Mouse (Mus musculus): ENCODE data around the gene Blmh.
"Not testable (repeated sequence)": the region's sequence is repeated elsewhere in the genome, so short reads cannot be mapped to it uniquely, and the experiment has no call there.

The Blmh gene

DNA sequence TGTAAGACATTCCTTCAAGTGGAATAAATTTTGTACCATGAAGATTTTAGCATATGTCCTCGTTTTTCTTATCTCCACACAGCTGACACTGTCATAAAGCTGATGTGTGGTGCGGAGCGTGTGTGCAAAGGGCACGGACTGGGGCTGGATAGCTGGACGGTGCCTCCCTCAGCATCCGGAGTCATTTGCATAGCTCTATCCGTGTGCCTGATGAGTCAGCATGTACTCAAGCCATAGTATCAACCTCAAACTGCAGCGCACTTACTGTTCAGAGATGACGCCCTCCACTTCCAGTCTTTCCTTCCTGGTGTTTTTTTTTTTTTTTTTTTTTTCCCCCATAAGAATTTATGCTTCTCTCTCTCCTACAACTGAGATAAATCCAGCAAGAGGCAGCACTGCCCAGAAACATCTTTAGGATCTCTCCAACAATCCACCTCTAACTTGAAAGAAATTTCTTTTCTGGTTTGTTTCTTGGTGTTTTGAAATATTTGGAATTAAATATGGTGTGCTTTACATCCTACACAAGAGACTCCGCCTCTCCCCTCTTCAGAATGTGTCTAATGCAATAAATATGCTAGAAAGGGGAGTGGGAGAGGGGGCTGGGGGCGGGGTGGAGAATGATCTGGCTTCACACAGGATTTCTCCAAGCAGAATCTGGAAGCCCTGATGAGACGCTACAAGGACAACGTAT lies 7.9 kb upstream of the Blmh start:
- in situ Hi-C loops (cut with MboI, MseI) = no loop called here

DNA sequence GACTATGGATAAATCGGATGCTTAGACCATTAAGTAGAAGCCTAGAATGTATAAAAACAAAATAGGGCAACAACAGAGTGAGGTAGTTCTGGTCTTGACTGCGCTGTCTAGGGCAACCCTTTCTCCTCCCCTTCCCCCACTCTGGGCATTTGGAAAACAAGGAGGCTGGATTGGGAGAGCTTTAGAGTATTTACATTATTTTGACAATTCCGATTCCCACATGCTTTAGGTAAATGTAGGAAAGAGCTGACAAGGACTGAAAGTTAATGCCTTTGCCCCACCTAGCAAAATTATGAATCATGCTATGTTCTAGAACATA lies 7.4 kb upstream of the Blmh start:
- in situ Hi-C loops (cut with MboI, MseI) = no loop called here

DNA sequence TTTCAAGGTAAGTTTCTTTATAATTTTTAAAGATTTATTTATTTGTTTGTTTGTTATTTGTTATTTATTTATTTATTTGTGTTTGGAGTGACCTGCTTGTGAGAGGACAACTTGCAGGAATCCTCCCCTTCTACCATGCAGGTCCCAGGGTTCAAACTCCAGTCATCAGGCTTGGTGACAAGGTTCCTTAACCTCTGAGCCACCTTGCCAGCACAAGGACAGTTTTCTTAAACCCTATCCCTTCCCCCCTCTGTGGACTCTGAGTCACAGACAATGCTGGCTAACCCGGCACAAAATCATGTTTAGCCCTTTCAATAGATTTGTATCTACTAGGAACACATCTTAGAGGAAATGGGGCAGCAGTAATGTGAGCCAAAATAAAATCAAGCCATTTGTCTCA lies 4.0 kb upstream of the Blmh start:
- in situ Hi-C loops (cut with MboI, MseI) = no loop called here

DNA sequence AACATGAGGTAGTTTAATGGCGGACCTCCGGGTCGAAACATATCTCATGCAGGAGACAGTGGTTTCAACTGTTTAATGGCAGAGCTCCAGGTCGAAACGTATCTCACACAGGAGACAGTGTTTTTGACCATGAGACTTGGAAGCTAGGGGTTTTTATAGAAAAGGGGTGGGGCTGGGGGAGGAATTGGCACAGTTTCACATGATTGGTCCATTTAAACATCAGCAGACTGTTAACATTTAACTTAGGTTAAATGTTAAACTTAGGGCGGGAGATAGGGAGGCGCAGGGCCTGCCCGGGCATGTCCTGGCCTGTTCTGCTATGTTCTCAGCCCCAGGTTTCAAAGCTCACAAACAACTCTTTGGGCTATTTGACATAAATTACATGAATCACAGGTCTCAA lies 4.0 kb downstream of the Blmh start:
- in situ Hi-C loops (cut with MboI, MseI) = not testable (repeated sequence)

DNA sequence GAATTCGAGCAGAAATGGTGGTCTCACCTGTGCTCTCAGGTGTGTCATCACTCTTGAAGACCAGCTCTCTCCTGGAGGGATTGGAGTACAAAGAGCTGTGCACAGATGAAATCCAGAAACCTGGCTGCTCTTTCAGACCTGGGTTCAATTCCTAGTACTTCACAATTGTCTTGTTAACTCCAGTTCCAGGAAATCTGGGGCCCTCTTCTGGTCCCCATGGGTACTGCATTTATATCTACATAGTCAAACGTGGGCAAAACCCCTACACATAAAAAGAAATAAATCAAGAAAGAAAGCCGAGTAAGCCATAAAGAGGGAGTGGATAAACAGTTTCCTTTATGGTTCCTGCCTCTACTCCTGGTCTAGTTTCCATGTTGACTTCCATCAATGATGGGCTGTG lies 8.6 kb downstream of the Blmh start:
- in situ Hi-C loops (cut with MboI, MseI) = loop anchor here (10.0 kb wide), 2 partner anchors 992 to 1898 kb away; no protein-coding TSS in a partner anchor

DNA sequence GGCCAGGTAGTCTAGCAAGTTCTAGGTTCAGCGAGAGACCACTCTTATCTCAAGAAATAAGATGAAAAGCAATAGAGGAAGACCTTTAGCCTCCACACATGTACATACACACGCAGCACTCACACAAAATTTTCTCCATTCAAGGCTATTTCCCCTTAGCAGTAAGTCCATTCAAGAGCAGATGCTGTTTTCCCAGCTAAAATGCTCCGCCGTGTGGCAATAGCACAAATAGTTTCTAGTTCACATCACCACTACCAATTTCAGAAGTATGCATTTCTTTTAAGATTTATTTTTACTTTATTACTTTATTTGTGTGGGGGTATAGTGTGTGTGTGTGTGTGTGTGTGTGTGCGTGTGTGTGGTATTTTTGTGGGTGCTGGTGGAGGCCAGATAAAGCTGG lies 12.0 kb downstream of the Blmh start:
- in situ Hi-C loops (cut with MboI, MseI) = loop anchor here (10.0 kb wide), 2 partner anchors 988 to 1902 kb away; no protein-coding TSS in a partner anchor

DNA sequence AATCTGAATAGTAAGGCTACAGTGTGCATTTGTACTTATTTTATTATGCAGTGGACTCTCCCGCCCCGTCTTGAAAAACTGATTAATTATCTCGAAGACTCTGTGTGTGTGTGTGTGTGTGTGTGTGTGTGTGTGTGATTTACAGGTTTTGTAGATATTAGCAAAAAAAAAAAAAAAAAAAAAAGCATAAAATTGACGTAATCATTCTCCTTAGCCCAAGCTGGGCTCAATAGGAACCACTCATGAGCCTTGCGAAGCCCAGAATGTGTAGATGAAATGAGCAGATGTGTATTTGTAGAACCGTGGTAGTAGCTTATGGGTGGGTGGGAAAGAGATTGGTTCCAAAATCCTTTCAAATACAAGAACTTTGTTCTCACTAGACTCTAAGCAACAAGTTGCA lies 20.2 kb downstream of the Blmh start:
- in situ Hi-C loops (cut with MboI, MseI) = no loop called here

DNA sequence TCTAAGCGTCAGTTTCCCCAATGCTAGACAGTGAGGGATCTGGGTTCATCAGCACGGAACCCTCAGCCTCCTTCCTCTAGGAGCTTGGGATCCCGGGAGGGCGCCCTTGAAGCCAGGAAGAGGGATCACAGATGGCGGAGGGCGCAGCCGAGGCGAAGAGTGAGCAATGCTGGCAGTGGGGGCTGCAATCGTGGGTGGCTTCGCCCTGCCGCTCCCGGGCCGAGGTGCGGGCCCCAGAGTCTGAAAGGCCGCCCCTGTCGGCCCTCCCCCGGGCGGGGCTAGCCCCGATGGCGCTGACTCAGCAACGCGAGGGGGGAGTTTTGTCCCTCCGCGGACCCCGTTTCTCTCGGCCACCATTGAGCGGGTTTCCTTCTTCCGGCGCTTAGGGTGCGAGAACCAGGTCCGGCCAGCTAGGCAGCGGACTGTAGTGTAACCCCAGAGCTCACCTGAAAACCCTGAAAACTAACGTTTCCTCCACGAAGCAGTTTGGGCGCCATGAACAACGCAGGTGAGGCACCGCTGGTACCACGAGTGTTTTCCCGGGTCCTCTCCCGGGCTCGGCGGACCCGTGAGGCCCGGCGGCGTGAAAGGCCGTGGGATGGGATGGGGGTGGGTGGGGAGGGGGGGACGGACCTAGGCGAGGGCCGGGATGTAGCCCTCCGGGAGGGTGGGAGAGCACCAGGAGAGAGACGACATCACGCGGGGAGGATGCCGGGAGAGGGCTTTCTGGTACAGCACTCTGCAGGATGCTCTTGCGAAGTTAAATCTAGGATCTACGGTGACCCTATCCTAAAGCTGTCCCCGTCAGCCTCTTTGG lies 21.0 kb downstream of the Blmh start:
- in situ Hi-C loops (cut with MboI, MseI) = no loop called here

DNA sequence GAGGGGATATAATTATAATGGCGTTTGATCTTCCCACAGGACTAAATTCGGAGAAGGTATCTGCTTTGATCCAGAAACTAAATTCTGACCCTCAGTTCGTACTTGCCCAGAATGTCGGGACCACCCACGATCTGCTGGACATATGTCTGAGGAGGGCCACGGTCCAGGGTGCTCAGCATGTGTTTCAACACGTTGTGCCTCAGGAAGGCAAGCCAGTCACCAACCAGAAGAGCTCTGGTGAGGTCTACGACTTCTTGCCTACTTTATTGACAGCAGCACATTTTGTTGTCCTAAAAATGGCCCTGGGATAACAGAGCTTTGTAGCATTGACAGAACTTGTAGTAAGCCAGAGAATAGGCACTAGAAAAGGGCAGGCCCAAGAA lies 21.6 kb downstream of the Blmh start:
- in situ Hi-C loops (cut with MboI, MseI) = no loop called here

DNA sequence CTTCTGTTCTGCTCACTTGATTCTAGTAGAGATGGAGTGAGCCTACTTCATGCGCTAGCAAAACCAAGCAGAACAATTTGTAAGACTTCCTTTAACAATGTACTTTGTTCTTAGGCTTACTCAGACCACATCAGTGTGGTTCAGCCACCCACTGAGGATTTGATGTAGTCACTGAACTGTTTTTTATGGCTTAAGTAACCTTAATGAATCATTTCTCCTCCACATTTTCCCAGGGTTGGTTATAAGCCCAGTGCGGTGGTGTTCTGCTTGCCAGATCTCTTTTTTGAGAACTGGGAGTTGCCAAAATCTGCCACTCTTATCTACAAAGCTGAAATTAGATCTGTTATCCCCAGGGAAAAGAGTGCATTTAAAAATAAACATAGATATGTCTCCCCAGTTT lies 28.9 kb downstream of the Blmh start:
- in situ Hi-C loops (cut with MboI, MseI) = no loop called here

DNA sequence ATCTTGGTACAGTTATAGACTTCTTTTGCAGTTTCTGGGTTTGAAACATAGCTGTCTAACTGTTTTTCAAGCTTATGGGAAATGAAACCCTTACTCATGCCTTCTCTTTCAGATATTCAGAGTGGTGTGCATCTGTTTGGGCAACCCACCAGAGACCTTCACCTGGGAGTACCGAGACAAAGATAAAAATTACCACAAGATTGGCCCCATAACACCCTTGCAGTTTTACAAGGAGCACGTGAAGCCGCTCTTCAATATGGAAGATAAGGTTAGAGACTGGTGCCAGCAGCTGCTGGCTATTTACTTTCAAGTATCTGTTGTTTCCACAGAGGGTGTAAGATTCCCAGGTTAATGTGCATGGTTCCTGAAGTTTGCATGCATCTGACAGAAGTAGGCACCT lies 41.1 kb downstream of the Blmh start:
- in situ Hi-C loops (cut with MboI, MseI) = no loop called here

DNA sequence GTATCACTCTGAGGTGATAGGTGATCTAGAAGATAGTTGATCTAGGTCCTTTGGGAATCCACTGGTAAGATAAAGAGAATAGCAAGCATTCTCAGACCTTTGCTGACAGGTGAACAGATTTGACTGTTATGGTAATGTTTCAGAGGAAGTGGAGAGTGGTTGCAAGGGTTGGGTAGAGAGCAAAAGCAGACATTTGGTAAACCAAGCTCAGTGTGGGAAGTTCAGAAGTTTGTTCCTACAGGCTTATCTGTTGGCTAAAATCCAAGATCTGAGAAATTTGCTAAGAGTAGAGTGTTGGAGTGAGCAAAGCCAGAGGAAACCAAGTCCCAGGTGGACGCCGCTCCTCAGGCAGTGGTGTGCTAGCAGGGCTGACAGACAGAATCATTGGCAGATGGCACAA lies 45.7 kb downstream of the Blmh start:
- in situ Hi-C loops (cut with MboI, MseI) = no loop called here

DNA sequence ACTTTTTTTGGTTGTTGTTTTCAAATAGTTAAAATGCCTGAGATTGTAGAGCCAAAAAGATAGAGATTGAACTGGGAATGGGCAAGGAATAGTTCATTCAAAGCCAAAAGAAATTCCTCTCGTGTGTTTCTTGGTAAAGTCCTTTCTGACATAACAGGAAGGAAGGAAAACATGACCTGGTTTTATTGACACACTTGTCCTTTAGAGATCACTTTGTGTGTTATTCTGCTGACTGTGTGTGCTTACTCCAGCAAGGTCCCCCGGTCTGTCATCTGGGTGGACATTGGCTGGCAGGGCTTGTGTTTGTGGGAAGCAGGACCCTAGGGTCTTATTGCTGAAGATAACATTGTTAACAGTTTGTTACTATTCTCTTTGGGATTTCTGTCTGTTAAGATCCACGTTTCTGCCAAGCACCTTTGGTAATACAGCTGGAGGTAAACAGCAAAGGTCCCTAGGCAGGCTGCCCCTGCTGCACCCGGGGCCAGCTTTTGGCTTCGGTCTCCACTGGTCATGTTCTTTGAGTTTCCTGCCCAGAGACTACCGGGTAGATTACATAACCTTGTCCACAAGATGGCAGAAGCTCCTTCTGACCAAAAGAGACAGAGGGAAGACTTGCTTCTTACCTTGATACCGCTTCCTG lies 50.2 kb downstream of the Blmh start:
- in situ Hi-C loops (cut with MboI, MseI) = no loop called here

DNA sequence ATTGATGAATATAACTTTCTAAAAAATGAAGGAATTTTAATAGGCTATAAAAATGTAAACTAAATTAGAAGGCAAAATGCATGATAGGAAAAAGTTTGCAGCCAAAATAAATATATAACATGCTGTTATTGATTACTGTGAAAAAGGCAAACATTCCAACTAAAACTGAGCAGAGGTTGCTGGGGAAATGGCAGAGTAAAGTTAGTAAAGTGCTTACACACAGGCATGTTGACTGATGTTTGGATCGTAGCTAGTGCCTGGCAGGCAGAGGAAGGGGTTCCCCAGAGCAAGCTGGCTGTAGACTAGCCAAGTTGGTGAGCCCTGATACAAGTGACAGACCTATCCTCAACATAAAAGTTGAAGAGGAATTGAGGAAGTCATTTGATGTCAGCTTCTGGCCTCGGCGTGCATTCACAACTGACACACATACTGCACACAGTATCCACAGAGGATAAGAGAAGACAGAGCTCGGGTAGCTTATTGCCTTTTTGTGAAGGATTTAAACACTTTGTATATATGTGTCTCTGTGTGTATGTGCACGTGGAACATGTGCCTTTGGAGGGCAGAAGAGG lies 57.0 kb downstream of the Blmh start:
- in situ Hi-C loops (cut with MboI, MseI) = no loop called here

DNA sequence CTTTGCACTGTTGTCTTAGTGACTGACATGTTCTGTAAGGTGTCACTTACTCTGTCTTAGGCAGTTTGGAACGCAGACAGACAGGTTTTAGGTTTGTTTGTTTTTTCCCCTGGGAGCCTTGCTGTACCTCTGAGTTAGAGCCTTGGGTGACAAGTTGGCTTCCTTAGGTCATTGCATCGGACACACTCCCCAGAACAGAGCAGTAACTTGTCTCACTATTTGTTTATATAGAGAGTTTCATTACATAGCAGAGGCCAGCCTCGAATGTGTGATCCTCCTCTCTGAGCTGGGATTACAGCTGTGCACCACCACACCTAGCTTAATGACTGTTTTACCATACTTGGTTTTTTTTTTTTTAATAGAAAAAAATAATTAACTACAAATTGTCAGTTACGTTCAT lies 57.8 kb downstream of the Blmh start:
- in situ Hi-C loops (cut with MboI, MseI) = no loop called here

DNA sequence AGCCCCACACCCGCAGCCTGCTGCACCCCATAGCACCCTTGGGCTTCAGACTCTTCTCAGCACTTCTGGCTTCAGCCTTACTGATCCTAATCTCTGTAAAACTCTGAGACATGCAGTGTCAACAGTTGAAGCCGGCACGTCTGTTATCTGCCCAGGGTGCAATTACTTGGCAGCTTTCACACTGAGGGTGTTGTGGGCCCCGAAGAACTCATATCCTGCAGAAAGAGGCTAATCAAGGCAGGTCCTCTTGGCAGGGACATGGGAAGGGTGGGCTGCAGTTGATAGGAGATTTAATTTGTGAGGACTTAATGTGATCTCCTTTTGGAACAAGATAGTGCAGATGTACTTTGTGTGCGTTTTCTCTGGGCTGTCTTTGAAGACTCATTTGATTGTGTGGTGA lies 59.0 kb downstream of the Blmh start:
- in situ Hi-C loops (cut with MboI, MseI) = no loop called here

DNA sequence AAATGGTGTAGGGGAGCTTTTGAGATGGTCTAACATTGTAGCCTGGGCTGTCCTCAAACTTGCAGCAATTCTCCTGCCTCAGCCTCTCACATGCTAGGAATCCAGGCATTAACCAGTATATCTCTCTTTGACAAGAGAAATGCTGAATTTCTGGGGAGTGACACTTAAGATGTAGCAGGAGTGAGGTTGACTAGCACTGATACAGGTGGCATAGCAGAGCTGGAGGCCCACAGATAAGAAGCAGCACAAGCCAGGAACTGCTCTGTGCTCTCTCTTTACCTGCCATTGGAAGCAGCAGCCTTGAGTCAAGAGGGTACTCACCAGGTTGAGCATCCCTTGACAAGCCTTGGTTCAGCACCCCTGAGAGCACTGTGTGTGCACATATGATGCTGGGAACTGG lies 59.6 kb downstream of the Blmh start:
- in situ Hi-C loops (cut with MboI, MseI) = no loop called here

DNA sequence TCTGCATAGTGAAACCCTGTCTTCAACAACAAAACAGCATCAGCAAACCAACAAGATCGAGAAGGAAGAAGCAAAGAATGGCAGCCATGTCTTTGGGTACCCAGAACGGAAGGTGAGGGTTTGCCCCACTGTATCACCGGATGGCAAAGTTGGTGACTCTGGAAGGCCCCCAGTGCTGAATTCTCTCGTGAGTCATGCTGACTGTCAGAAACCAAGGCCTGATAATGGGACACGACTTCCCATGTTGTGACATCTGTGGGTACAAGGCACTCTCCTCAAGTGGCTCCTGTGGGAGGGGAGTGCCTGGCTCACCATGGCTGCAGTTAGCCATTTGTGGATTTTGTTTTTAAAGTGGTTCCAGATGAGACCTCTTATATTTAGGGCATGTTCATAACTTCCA lies 66.2 kb downstream of the Blmh start:
- in situ Hi-C loops (cut with MboI, MseI) = no loop called here

DNA sequence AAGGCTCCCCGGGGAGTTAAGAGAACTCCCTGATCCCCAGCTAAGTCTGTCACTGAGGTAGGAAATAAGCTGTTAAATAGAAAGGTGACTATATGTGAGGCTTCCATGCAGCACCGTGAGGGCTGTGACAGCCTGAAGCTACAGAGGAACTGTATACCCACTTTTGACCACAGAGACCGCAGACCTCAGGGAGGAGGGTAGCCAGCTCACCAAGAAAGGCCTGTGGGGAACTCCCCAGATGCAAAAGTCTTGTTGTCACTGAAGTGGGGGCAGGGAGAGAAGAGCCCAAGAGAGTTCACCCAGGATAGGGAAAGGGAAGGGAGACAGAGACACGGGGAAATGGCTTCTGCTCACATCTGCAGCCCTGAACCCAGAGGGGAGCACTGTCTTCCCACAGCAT lies 68.3 kb downstream of the Blmh start:
- in situ Hi-C loops (cut with MboI, MseI) = no loop called here

DNA sequence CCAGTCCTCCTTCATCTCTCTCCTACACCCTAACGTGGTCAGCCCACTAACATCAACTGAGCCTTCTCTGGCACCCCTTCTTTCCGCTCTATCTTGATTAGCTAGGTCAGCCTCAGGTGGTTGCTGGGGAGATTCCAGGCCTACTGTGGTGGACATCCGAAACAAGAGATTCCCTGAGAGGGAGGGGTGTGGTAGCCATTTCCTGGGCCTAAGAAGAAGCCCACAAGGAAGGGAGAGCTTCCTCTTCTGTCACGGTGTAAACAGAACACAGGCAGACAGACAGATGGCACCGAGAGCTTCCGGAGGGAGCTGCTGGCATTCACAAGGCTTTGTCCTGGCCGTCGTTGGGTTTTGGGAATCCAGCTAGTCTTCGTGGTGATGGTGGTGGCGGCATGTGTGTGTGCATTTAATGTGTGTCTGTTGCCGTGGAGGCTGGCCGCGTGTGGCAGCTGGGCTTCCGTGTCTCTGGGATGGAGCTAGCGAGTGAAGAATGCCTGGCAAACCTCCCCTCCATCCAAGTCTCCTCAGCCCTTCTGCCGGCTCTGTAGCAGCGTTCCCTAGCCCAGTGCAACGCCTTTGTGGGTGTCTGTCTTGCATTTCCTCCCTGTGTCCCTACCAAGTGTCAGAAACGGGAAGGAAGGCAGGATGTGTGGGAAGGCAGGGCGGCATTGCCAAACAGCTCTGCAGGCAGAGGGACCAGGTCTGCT lies 71.5 kb downstream of the Blmh start:
- in situ Hi-C loops (cut with MboI, MseI) = no loop called here

DNA sequence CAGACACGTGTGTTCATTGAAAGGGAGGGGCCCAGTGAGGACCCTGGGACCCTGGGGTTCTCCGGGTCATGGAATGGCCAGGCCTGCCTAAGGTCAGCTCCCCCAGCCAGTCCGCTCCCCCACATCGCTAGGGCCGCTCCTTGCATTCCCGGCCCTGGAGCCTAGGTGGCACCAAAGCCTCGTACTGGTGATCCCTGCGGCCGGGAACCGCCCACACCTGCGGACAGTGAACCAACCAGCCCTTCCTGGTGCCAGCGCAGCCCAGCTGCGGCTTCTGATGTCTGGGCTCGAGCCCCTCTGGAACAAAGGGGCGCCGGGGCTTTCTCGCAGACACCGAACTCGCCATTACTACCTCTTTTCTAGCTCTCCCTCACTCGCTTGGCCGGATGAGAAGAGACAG lies 72.7 kb downstream of the Blmh start:
- in situ Hi-C loops (cut with MboI, MseI) = no loop called here
